ENCODE assay signal across 24 mouse cellular contexts in genomic region chr17:29584737-29585136, GRCm38 (mm10). TPM values are rescaled to one million over a fixed set of nuclear protein-coding genes. Genes with fewer than 3 reads are reported as not detected.
DNase-seq lines count a peak whose midpoint lies in the region; ATAC-seq lines count a peak whose summit lies in the region.
"Had no signal": no experiment of that assay in that cellular context is flagged by ENCODE, and none has a peak within 500 bp of the region (broad histone marks: within the 10 kb centered on the region; RNA-seq: fewer than 3 reads in every experiment).

No protein-coding gene starts in this region.

- H3K4me3 ChIP-seq in forebrain, embryonic 15.5 days, result no peak overlapping the region
- H3K4me3 ChIP-seq in forebrain, embryonic 12.5 days (replicated peaks), result no peak overlapping the region
- no peak overlapping the region for H3K4me3 ChIP-seq in midbrain, embryonic 11.5 days (ENCODE audit: low read depth, low read length)
- H3K4me3 ChIP-seq in midbrain, embryonic 13.5 days (replicated peaks), result no peak overlapping the region
- H3K4me3 ChIP-seq: embryonic facial prominence, embryonic 10.5 days; heart, adult 2 months; heart, embryonic 15.5 days; hindbrain, embryonic 15.5 days had no signal

- H3K36me3 ChIP-seq in forebrain, embryonic 15.5 days, result peaks cover 15% of the 10 kb centered on the region; the same call in 1 of the 2 replicates
- H3K36me3 ChIP-seq in forebrain, embryonic 12.5 days (replicated peaks), result peaks cover 50% of the 10 kb centered on the region
- H3K36me3 ChIP-seq in midbrain, embryonic 11.5 days (ENCODE audit: control insufficient read depth, insufficient read depth, low read length), result no peaks in the 10 kb centered on the region; the same call in 1 of the 2 replicates
- peaks cover 47% of the 10 kb centered on the region for H3K36me3 ChIP-seq in midbrain, embryonic 13.5 days

- 0 out of 2 replicates have a peak overlapping the region, but pooled peaks have one; percentile 17 for H3K27ac ChIP-seq in forebrain, embryonic 15.5 days (replicated peaks)
- H3K27ac ChIP-seq in forebrain, embryonic 12.5 days, result no peak overlapping the region
- no peak overlapping the region for H3K27ac ChIP-seq in midbrain, embryonic 11.5 days (ENCODE audit: low read depth, low read length)
- no peak overlapping the region for H3K27ac ChIP-seq in midbrain, embryonic 13.5 days
- H3K27ac ChIP-seq: embryonic facial prominence, embryonic 10.5 days; heart, adult 2 months; heart, embryonic 15.5 days; hindbrain, embryonic 15.5 days had no signal

- H3K4me2 ChIP-seq in forebrain, embryonic 15.5 days (replicated peaks), result no peak overlapping the region
- H3K4me2 ChIP-seq in forebrain, embryonic 12.5 days, result no peak overlapping the region
- no peak overlapping the region for H3K4me2 ChIP-seq in midbrain, embryonic 11.5 days
- no peak overlapping the region for H3K4me2 ChIP-seq in midbrain, embryonic 13.5 days (replicated peaks)
- H3K4me2 ChIP-seq: heart, embryonic 11.5 days; heart, embryonic 15.5 days; hindbrain, embryonic 15.5 days had no signal

- ATAC-seq in forebrain, embryonic 15.5 days (replicated peaks), result peak; percentile 60; the same call in 1 of the 2 replicates
- ATAC-seq in forebrain, embryonic 12.5 days (ENCODE audit: low FRiP score), result no peak
- no peak for ATAC-seq in midbrain, embryonic 11.5 days (ENCODE audit: low FRiP score)
- ATAC-seq in midbrain, embryonic 13.5 days, result no peak
- ATAC-seq: Patski had no signal

- peak; percentile 65 for DNase-seq in midbrain, embryonic 11.5 days (ENCODE audit: low spot score, missing footprints)
- peak; percentile 8 for DNase-seq in large intestine, adult 2 months (ENCODE audit: low read depth, low spot score)
- DNase-seq in lung, postnatal 14 days, result no peak
- no peak for DNase-seq in left cerebral cortex, postnatal 14 days (ENCODE audit: low spot score in 2 of 2)
- DNase-seq: adrenal gland, postnatal 14 days; cerebellum, adult 2 months; cerebellum, postnatal 10 days; gastrocnemius, postnatal 14 days; heart, adult 2 months; heart, postnatal 36 days had no signal

- peaks cover 21% of the 10 kb centered on the region for H3K4me1 ChIP-seq in forebrain, embryonic 15.5 days
- peaks cover 9% of the 10 kb centered on the region for H3K4me1 ChIP-seq in forebrain, embryonic 12.5 days
- no peaks in the 10 kb centered on the region for H3K4me1 ChIP-seq in midbrain, embryonic 11.5 days (ENCODE audit: control insufficient read depth, insufficient read depth, low read length)
- H3K4me1 ChIP-seq in midbrain, embryonic 13.5 days (replicated peaks), result peaks cover 14% of the 10 kb centered on the region

- WGBS in forebrain, embryonic 15.5 days, result 49% methylated on average over 3 of the region's 3 CpGs
- WGBS in forebrain, embryonic 12.5 days, result 76% methylated on average over 3 of the region's 3 CpGs
- 81% methylated on average over 3 of the region's 3 CpGs for WGBS in midbrain, embryonic 11.5 days
- 69% methylated on average over 3 of the region's 3 CpGs for WGBS in midbrain, embryonic 13.5 days
- WGBS in large intestine, adult 2 months, result 62% methylated on average over 3 of the region's 3 CpGs

- intact Hi-C loops in left cerebral cortex, postnatal 14 days (cut with DNase I), result no loop called here

- H3K27me3 ChIP-seq in forebrain, embryonic 15.5 days, result no peaks in the 10 kb centered on the region
- no peaks in the 10 kb centered on the region for H3K27me3 ChIP-seq in forebrain, embryonic 12.5 days
- H3K27me3 ChIP-seq in midbrain, embryonic 11.5 days (ENCODE audit: control insufficient read depth, insufficient read depth, low read length), result no peaks in the 10 kb centered on the region
- no peaks in the 10 kb centered on the region for H3K27me3 ChIP-seq in midbrain, embryonic 13.5 days
- H3K27me3 ChIP-seq: CH12.LX; heart, embryonic 15.5 days; hindbrain, embryonic 15.5 days; Patski had no signal

- H3K9ac ChIP-seq in forebrain, embryonic 15.5 days (replicated peaks), result no peak overlapping the region
- no peak overlapping the region for H3K9ac ChIP-seq in forebrain, embryonic 12.5 days
- H3K9ac ChIP-seq in midbrain, embryonic 11.5 days (ENCODE audit: low read length), result no peak overlapping the region
- H3K9ac ChIP-seq in midbrain, embryonic 13.5 days (replicated peaks), result no peak overlapping the region
- H3K9ac ChIP-seq: heart, embryonic 15.5 days; hindbrain, embryonic 15.5 days had no signal

- H3K9me3 ChIP-seq in forebrain, embryonic 15.5 days, result no peaks in the 10 kb centered on the region
- no peaks in the 10 kb centered on the region for H3K9me3 ChIP-seq in forebrain, embryonic 12.5 days
- H3K9me3 ChIP-seq in midbrain, embryonic 11.5 days (ENCODE audit: control insufficient read depth, low read length), result no peaks in the 10 kb centered on the region
- H3K9me3 ChIP-seq in midbrain, embryonic 13.5 days, result no peaks in the 10 kb centered on the region
- H3K9me3 ChIP-seq: embryonic facial prominence, embryonic 10.5 days; heart, embryonic 15.5 days; hindbrain, embryonic 15.5 days had no signal

RNA-seq across cellular contexts. Expression of gene Rnf8, which starts 29.9 kb away (rescaled TPM):
- 97.0 and 109 TPM in 2 replicates for polyA plus RNA-seq in forebrain, embryonic 15.5 days (2015; fragmentation: Nextera tagmentation; extraction: Ambion mirVana)
- polyA plus RNA-seq in forebrain, embryonic 12.5 days (2016; fragmentation: Nextera tagmentation; extraction: Ambion mirVana), result 113 and 117 TPM in 2 replicates
- 106 and 111 TPM in 2 replicates for polyA plus RNA-seq in midbrain, embryonic 11.5 days (2014; fragmentation: Nextera tagmentation; extraction: Ambion mirVana)
- polyA plus RNA-seq in midbrain, embryonic 13.5 days (2015; fragmentation: Nextera tagmentation; extraction: Ambion mirVana), result 87.3 and 94.9 TPM in 2 replicates
- 18.0 and 18.8 TPM in 2 replicates for polyA plus RNA-seq in large intestine, adult 2 months (2012; rRNA removed)
- 10 to 100 TPM; 46.8 to 58.6 TPM for total RNA-seq in left cerebral cortex, postnatal 14 days (2021)

RNA-seq across cellular contexts. Expression of gene Gm28043, which starts 29.9 kb away (rescaled TPM):
- 2.8 and 2.9 TPM in 2 replicates for polyA plus RNA-seq in forebrain, embryonic 15.5 days (2015; fragmentation: Nextera tagmentation; extraction: Ambion mirVana)
- 4.1 and 4.6 TPM in 2 replicates for polyA plus RNA-seq in forebrain, embryonic 12.5 days (2016; fragmentation: Nextera tagmentation; extraction: Ambion mirVana)
- polyA plus RNA-seq in midbrain, embryonic 11.5 days (2014; fragmentation: Nextera tagmentation; extraction: Ambion mirVana), result 2.2 and 2.7 TPM in 2 replicates
- 3.0 and 3.1 TPM in 2 replicates for polyA plus RNA-seq in midbrain, embryonic 13.5 days (2015; fragmentation: Nextera tagmentation; extraction: Ambion mirVana)
- 0.25 and 1.1 TPM in 2 replicates for polyA plus RNA-seq in large intestine, adult 2 months (2012; rRNA removed)
- total RNA-seq in left cerebral cortex, postnatal 14 days (2021), result 1 to 10 TPM; 3.1 to 3.7 TPM

RNA-seq across cellular contexts. Expression of gene Tmem217, which starts 32.6 kb away (rescaled TPM):
- 1.3 and 1.6 TPM in 2 replicates for polyA plus RNA-seq in forebrain, embryonic 15.5 days (2015; fragmentation: Nextera tagmentation; extraction: Ambion mirVana)
- polyA plus RNA-seq in forebrain, embryonic 12.5 days (2016; fragmentation: Nextera tagmentation; extraction: Ambion mirVana), result 1.2 and 1.5 TPM in 2 replicates
- polyA plus RNA-seq in midbrain, embryonic 11.5 days (2014; fragmentation: Nextera tagmentation; extraction: Ambion mirVana), result 0.14 and 0.51 TPM in 2 replicates
- polyA plus RNA-seq in midbrain, embryonic 13.5 days (2015; fragmentation: Nextera tagmentation; extraction: Ambion mirVana), result 1.1 and 2.2 TPM in 2 replicates
- polyA plus RNA-seq in large intestine, adult 2 months (2012; rRNA removed), result not detected in 2 replicates
- under 1 TPM in 1 of 2 experiments, not detected in 1; 0.68 TPM for total RNA-seq in left cerebral cortex, postnatal 14 days (2021)
- total RNA-seq: adrenal gland, adult 18-20 months; adrenal gland, postnatal 14 days; gastrocnemius, adult 18-20 months; gastrocnemius, postnatal 14 days; heart, adult 2 months; heart, postnatal 36 days had no signal
- polyA plus RNA-seq: heart, adult 2 months had no signal

RNA-seq across cellular contexts. Expression of gene Tbc1d22b, which starts 35.2 kb away (rescaled TPM):
- polyA plus RNA-seq in forebrain, embryonic 15.5 days (2015; fragmentation: Nextera tagmentation; extraction: Ambion mirVana), result 22.3 and 22.9 TPM in 2 replicates
- 24.3 and 27.0 TPM in 2 replicates for polyA plus RNA-seq in forebrain, embryonic 12.5 days (2016; fragmentation: Nextera tagmentation; extraction: Ambion mirVana)
- 16.8 and 18.8 TPM in 2 replicates for polyA plus RNA-seq in midbrain, embryonic 11.5 days (2014; fragmentation: Nextera tagmentation; extraction: Ambion mirVana)
- 22.1 and 26.1 TPM in 2 replicates for polyA plus RNA-seq in midbrain, embryonic 13.5 days (2015; fragmentation: Nextera tagmentation; extraction: Ambion mirVana)
- 17.2 and 21.8 TPM in 2 replicates for polyA plus RNA-seq in large intestine, adult 2 months (2012; rRNA removed)
- 10 to 100 TPM; 44.1 to 47.0 TPM for total RNA-seq in left cerebral cortex, postnatal 14 days (2021)

RNA-seq across cellular contexts. Expression of gene Gm17657, which starts 35.3 kb away (rescaled TPM):
- not detected in 2 replicates for polyA plus RNA-seq in forebrain, embryonic 15.5 days (2015; fragmentation: Nextera tagmentation; extraction: Ambion mirVana)
- not detected in 2 replicates for polyA plus RNA-seq in forebrain, embryonic 12.5 days (2016; fragmentation: Nextera tagmentation; extraction: Ambion mirVana)
- not detected in 2 replicates for polyA plus RNA-seq in midbrain, embryonic 11.5 days (2014; fragmentation: Nextera tagmentation; extraction: Ambion mirVana)
- polyA plus RNA-seq in midbrain, embryonic 13.5 days (2015; fragmentation: Nextera tagmentation; extraction: Ambion mirVana), result not detected in 2 replicates
- not detected in 2 replicates for polyA plus RNA-seq in large intestine, adult 2 months (2012; rRNA removed)
- total RNA-seq in left cerebral cortex, postnatal 14 days (2021), result not detected
- total RNA-seq: adrenal gland, adult 18-20 months; adrenal gland, postnatal 14 days; gastrocnemius, adult 18-20 months; gastrocnemius, postnatal 14 days; heart, adult 2 months; heart, postnatal 36 days had no signal
- polyA plus RNA-seq: cerebellum, adult 2 months; embryonic facial prominence, embryonic 10.5 days; embryonic facial prominence, embryonic 14.5 days; gonadal fat pad, adult 2 months; heart, adult 2 months; heart, embryonic 11.5 days; heart, embryonic 15.5 days; hindbrain, embryonic 11.5 days; hindbrain, embryonic 15.5 days; Patski had no signal

Comparison
In these comparisons a context has a peak if more than half of its experiments do, and no peak if none do; other contexts are left out.
1. DNase-seq: peak in midbrain, embryonic 11.5 days (single experiment) and large intestine, adult 2 months (single experiment); none in lung, postnatal 14 days (single experiment) and left cerebral cortex, postnatal 14 days (0 of 2).